Mouse (Mus musculus) liver, postnatal 0 days (tissue): ENCODE results near the gene Fabp3.

ENCODE experiments used
- CTCF ChIP-seq: sonication (generic); IDR thresholded peaks from 2 replicates; pipeline ENCODE4 v1.5.1; 2016; ENCODE audit warnings: antibody characterized with exemption, low read depth
- EP300 ChIP-seq: IDR thresholded peaks from 2 replicates; pipeline ENCODE4 v1.6.1; 2016; ENCODE audit warnings: antibody characterized with exemption, low read depth, mild to moderate bottlenecking

DNA sequence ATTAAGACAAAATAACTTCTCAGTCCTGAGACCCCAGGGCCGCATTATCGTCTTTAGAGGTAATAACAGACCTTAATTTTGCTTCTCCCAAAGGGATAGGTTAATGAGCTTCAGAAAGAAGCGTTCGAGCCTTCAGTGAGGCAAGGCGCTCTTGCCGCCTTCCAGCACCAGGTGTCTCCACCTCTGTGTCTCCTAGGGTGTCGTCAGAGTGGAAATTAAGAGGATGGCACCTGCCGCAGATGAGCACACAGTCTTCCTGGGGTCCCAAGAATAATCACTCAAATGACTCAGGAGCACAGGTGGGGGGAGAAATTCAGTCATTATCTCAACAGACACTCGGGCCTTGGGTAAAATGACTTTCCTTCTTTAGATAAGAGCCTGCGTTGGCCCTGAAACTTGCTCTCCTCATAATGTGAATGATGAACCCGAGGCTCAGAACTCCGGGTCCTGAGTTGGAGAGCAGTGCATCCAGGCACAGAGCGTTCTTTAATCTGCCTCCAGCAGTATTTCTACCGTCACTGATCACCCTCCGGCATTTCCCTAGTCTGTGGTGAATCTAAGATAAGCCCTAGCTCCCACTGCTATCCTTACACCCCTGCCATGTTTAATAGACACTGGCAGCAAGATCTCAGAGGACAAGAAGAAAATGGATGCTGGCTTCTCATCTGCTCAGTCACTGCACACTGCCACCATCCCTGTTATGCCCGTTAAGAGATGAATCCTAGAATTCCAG lies 42.5 kb downstream of the Fabp3 start:
- TF ChIP-seq CTCF = peak; percentile 21; the same call in 1 of the 2 replicates
- no peak for TF ChIP-seq EP300
